Mouse (Mus musculus): ENCODE measurements around the gene Rcn3. TPM values are rescaled to one million over a fixed set of nuclear protein-coding genes. Genes with fewer than 3 reads are reported as not detected.
"Not testable (repeated sequence)": the region's sequence is repeated elsewhere in the genome, so short reads cannot be mapped to it uniquely, and the experiment has no call there.

Rcn3 gene
- polyA plus RNA-seq, 1 experiment from 2014 or later: 5.1 TPM

DNA sequence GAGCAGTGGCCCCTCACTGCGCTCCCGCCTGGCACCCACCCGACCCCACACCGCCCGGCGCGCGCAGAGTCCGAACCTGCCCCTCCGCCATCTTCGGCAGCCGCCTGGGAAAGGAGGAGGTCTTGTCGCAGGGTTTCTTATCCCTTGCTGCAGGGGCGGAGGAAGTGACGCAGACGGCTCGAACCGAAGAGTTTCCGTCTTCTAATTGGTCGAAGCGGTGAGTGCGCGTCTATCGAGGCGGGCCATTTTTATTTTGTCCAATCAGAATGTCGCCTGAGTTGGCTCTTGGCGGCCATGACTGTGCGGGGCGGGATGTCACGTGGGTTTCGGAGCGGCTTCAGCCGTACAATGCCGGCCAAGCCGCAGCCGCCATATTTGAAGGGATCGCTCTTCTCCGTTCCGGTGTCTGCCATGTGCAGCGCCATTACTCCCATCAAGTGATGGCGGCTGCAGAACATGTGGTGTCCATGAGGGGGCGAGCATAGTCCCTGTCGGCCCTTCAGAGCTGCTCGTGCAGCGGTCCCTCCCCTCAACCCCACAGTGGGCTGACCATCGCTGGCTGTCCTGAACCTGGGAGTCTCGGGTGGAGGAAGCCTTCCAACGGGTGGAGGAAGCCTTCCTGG, 36.7 kb upstream of the Rcn3 start, which contains the start of gene Rpl13a:
Gene Rpl13a, minus strand, starts transcription at position 138 of the 623 bp plus-strand sequence.
- Histone ChIP-seq H3K27ac (peak within 1 kb of the TSS; percentile 90), H3K79me2 (ENCODE audit: inconsistent target) (peaks cover 29% of the 10 kb centered on the region), H3K36me3 (ENCODE audit: inconsistent target) (peaks cover 21% of the 10 kb centered on the region), H3K4me3 (ENCODE audit: inconsistent target) (peak within 1 kb of the TSS; percentile 99)
- WGBS (ENCODE audit: missing documents): under 1% methylated on average over 48 of the region's 48 CpGs

DNA sequence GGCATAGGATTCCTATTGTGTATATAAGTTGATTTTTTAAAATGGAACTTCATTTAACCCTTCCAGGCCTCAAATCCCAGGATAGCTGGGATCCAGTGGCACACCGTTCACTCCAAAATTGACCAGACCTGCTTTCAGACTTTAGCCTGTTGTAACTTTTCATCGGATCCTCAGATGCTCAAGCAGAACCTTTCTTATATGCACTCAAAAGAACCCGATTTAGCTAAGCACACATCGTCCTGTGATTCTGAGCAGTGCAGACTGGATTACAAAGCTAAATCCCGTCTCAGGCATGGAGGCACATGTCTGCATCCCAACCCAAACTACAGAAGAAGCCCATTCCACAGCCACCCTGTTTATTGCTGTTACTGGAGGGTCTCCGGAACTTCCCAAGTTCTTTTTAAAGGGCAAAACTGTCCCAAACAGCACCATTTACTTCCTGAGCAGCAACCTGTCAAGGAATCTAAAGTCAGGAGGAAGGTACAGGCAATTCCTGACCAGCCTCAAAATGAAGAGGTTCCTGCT, 35.7 kb upstream of the Rcn3 start:
- Histone ChIP-seq H3K36me3 (ENCODE audit: inconsistent target) (peaks cover 23% of the 10 kb centered on the region), H3K4me3 (ENCODE audit: inconsistent target) (peak overlapping the region; percentile 99), H3K79me2 (ENCODE audit: inconsistent target) (peaks cover 39% of the 10 kb centered on the region), H3K27ac (peak overlapping the region; percentile 90)
- whole genome bisulfite sequencing (ENCODE audit: missing documents): under 1% methylated on average over 6 of the region's 6 CpGs

DNA sequence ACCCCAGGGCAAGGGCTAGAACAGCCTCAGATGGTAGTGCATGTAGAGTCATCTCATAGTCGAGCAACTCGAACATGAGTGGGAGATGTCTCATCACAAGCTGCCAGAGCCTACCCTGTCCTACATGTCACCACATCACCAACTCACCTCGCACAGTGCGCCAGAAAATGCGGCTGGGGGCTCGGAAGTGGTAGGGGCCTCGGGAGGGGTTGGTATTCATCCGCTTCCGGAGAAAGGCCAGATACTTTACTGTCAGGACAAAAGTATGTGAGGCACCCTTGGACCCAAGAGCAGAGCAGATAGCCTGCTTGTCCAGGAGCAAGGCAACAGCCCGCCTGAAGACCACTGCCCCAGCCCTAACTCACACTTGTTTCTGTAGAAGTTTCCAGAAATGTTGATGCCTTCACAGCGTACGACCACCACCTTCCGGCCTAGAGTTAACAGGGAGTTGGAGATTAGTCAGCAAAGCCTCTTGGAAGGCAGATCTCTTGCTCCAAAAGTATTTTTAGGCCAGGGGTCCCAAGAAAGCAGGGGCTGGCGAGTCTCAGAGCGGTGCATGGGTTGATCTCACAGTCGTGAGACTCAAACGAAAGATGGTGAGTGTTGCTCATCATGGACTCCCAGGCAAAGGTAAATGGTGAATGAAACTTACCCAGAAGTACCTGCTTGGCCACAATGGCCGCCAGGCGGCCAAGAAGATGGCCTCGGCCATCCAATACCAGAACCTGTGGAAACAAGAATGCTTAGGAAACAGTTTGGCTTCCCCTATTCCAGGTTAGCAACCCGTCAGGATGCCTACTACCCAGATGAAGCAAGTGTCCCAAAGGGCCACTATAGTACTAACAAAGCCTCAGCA, 35.1 kb upstream of the Rcn3 start:
- H3K79me2 ChIP-seq (ENCODE audit: inconsistent target): peaks cover 43% of the 10 kb centered on the region
- WGBS (ENCODE audit: missing documents): 56% methylated on average over 21 of the region's 21 CpGs
- H3K4me3 ChIP-seq (ENCODE audit: inconsistent target): peak overlapping the region; percentile 99
- peak overlapping the region; percentile 90 for H3K27ac ChIP-seq
- H3K36me3 ChIP-seq (ENCODE audit: inconsistent target): peaks cover 30% of the 10 kb centered on the region

DNA sequence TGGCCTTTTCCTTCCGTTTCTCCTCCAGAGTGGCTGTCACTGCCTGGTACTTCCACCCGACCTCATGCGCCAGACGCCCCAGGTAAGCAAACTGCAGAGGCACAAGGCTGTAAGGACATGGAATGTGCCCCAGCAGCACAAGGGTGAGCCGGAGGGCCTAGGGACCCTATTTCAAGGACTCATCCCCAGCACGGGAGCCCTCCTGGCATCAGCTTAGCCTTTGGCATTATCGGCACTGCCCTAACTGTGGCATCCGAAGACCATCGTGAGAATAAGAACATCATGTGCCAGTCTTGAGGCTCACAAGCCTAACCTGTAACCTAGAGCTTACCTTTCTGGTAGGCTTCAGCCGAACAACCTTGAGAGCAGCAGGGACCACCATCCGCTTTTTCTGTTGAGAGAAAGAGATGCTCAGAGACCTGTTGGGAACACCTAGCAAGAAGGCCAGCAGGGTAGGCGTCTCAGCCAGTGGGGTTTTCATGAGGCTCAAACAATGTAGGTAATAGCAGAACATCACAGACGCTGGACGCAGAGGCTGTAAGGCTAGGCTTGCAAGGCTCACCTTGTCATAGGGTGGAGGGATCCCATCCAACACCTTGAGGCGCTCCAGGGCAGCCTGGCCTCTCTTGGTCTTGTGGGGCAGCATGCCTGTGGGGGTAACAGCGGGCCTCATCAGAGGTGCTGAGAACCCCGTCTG, 34.3 kb upstream of the Rcn3 start:
- Histone ChIP-seq H3K36me3 (ENCODE audit: inconsistent target) (peaks cover 38% of the 10 kb centered on the region), H3K79me2 (ENCODE audit: inconsistent target) (peaks cover 43% of the 10 kb centered on the region), H3K27ac (peak overlapping the region; percentile 90; the same call in 1 of the 2 replicates), H3K4me3 (ENCODE audit: inconsistent target) (no peak overlapping the region)
- 88% methylated on average over 17 of the region's 17 CpGs for whole genome bisulfite sequencing (ENCODE audit: missing documents)

DNA sequence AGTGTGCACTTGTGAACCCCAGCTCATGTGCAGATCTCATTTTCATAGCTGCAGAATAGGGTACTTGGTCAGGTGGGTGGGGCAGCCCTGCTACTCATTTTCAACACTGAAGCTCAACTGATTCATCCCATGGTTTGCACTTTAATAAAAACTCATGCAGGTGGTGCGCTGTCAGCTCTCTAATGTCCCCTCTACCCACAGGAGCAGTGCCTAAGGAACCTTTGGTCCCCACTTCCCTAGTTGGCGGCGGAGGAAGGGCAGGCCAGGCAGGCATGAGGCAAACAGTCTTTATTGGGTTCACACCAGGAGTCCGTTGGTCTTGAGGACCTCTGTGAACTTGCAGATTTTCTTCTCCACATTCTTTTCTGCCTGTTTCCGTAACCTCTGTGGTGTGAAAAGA, 33.6 kb upstream of the Rcn3 start:
- Histone ChIP-seq H3K36me3 (ENCODE audit: inconsistent target) (peaks cover 44% of the 10 kb centered on the region), H3K79me2 (ENCODE audit: inconsistent target) (peaks cover 43% of the 10 kb centered on the region)
- not testable (repeated sequence) for H3K4me3 ChIP-seq (ENCODE audit: inconsistent target); H3K27ac ChIP-seq
- WGBS (ENCODE audit: missing documents): 74% methylated on average over 5 of the region's 5 CpGs

DNA sequence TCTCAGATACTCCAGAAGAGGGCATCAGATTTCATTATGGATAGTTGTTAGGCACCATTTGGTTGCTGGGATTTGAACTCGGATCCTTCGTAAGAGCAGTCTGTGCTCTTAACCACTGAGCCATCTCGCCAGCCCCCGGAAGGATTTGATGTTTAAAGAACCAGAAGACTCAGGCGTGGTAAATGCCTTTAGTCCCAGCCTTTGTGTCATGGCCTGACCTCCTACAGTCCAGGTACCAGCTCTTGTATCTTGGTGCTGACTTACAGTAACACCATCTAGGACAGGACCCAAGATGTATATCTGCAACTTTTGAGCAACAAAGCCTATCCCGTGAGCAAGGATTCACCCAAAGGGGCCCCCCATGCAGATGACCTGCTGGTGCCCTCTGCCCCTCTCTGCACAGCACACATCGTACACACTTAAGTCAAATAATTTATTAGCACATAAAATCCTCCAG, 33.2 kb upstream of the Rcn3 start:
- Histone ChIP-seq H3K4me3 (ENCODE audit: inconsistent target) (no peak overlapping the region), H3K36me3 (ENCODE audit: inconsistent target) (peaks cover 49% of the 10 kb centered on the region), H3K79me2 (ENCODE audit: inconsistent target) (peaks cover 43% of the 10 kb centered on the region), H3K27ac (peak overlapping the region; percentile 36; the same call in 1 of the 2 replicates)
- WGBS (ENCODE audit: missing documents): 85% methylated on average over 7 of the region's 7 CpGs

DNA sequence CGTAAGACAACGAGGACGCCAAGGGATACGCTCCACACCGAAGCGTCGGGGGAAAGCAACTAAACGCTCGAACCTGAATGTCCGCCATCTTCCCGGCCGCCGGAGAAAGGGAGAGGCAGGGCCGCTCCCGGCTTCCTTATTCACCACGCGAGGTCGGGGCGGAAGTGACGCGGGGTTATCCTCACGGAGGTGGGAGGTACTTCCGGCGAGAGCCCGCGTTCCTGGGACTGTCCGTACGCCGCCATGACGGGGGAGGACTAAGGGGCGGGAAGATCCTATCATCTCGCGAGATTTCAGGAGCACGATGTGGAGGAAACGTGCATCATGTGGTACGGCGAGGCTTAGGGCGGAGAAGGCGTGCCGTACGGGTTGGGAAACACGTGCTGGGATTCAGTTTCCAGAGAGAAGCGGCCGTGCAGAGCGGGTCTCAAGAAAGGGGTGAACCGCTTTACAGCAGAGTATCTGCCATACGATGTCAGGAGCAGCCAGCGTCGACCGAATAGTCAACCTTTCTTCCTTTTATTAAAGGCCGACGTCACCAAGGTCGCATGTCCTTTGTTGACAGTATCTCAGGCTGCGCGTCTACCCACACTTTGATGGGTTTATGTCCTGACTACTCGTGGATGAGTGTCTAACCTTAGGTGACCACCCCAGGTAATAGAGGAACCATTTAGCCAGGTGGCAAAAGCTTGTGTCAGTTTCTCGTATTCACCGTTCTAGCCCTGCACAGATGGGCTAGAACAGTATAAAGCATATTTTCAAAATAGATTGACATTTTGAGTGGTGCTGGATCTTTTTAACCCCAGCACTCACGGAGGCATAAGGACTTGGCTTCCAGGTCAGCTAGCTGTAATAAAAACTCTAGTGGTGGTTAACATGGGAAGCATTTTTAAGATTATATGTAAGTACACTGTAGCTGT, 32.5 kb upstream of the Rcn3 start, which contains the start of gene Rps11:
Gene Rps11, minus strand, starts transcription at position 216 of the 920 bp plus-strand sequence.
- WGBS (ENCODE audit: missing documents): 4% methylated on average over 56 of the region's 59 CpGs
- Histone ChIP-seq H3K79me2 (ENCODE audit: inconsistent target) (peaks cover 43% of the 10 kb centered on the region), H3K27ac (peak within 1 kb of the TSS; percentile 95), H3K4me3 (ENCODE audit: inconsistent target) (peak within 1 kb of the TSS; percentile 99), H3K36me3 (ENCODE audit: inconsistent target) (peaks cover 53% of the 10 kb centered on the region)

DNA sequence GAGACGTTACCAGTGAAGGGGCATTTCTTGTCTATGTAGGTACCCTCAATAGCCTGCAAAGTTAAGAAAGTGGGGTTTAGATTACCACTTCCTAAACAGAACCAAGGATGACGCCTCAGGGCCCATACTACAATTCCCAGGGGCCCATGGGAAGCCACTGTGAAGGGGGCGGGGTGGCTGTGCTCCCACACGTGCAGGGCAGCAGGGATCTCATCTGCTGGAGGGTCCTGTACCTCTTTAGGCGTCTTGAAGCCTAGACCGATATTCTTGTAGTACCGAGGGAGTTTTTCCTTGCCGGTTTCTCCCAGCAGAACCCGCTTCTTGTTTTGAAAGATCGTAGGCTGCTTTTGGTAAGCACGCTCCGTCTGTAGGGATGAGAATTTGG, 31.2 kb upstream of the Rcn3 start:
- WGBS (ENCODE audit: missing documents): 7% methylated on average over 12 of the region's 12 CpGs
- Histone ChIP-seq H3K79me2 (ENCODE audit: inconsistent target) (peaks cover 39% of the 10 kb centered on the region), H3K4me3 (ENCODE audit: inconsistent target) (peak overlapping the region; percentile 99), H3K36me3 (ENCODE audit: inconsistent target) (peaks cover 53% of the 10 kb centered on the region), H3K27ac (peak overlapping the region; percentile 95)

DNA sequence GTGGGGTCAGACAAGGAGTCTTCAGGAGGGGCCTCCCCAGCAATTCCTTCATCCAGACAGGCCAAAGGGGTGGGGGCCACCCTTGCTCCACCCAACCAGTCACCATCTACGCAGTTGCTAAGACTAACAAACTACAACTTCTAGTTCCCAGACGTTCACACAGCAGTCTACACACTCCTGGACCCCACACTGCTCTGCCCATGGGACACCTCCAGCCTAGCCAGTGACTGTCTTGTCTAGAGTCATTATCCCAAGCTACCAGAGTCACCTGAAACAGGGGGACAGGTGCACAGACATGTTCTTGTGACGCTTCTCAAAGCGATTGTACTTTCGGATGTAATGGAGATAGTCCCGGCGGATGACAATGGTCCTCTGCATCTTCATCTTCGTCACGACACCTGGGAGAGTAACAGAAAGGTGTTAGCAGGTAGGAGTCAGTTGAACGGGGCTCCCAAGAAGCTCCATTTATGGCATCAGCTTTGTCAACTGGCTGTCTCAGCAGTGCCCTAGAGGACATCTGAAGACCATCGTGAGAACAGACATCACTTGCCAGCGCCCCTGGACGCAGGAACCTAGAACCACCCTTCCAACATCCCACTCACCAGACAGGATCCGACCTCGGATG, 30.7 kb upstream of the Rcn3 start:
- peaks cover 34% of the 10 kb centered on the region for H3K79me2 ChIP-seq (ENCODE audit: inconsistent target)
- 67% methylated on average over 13 of the region's 15 CpGs for WGBS (ENCODE audit: missing documents)
- peaks cover 53% of the 10 kb centered on the region for H3K36me3 ChIP-seq (ENCODE audit: inconsistent target)
- peak overlapping the region; percentile 99 for H3K4me3 ChIP-seq (ENCODE audit: inconsistent target)
- peak overlapping the region; percentile 95 for H3K27ac ChIP-seq

DNA sequence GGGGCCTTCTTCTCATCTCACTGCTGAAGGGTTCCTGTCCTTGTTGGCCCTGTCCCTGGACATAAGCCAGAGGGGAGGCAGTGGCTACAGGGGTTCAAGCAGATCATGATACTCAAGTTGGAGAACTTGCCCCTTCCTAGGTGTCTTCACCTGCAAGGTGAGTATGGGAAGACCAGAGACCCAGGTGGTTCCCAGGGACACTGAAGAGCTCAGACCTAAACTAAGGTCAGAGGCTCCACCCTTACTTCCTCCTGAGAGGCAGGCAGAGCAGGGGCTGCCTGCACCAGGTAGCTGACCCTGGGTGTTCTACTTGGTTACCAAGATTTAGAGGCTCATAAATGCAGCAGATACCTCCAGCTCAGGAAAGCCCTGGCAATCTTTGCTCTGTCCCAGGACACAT, 29.9 kb upstream of the Rcn3 start:
- no peak overlapping the region for H3K27ac ChIP-seq
- peaks cover 51% of the 10 kb centered on the region for H3K36me3 ChIP-seq (ENCODE audit: inconsistent target)
- H3K79me2 ChIP-seq (ENCODE audit: inconsistent target): peaks cover 27% of the 10 kb centered on the region
- no peak overlapping the region for H3K4me3 ChIP-seq (ENCODE audit: inconsistent target)

DNA sequence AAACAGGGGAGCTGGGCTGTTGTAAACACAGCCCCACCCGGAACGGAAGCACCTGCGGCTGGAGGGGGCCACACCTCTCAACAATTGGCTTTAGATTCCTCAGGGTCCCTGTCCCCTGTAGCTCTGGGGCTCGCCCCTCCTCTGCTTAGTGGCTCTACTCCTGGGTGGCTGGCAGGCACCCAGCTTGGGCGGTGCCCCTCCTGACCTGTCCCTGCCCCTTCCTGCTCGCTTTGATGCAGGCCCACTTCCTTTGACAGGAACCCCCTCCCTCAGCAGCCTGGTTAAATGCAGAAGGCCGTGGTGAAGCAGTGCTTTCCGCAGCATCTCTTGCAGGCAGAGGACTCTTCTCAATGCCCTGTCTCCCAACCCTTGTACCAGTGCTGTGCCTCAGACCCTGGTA, 29.4 kb upstream of the Rcn3 start:
- 22% methylated on average over 7 of the region's 8 CpGs for WGBS (ENCODE audit: missing documents)
- Histone ChIP-seq H3K27ac (no peak overlapping the region), H3K4me3 (ENCODE audit: inconsistent target) (no peak overlapping the region), H3K36me3 (ENCODE audit: inconsistent target) (peaks cover 46% of the 10 kb centered on the region), H3K79me2 (ENCODE audit: inconsistent target) (peaks cover 21% of the 10 kb centered on the region)

DNA sequence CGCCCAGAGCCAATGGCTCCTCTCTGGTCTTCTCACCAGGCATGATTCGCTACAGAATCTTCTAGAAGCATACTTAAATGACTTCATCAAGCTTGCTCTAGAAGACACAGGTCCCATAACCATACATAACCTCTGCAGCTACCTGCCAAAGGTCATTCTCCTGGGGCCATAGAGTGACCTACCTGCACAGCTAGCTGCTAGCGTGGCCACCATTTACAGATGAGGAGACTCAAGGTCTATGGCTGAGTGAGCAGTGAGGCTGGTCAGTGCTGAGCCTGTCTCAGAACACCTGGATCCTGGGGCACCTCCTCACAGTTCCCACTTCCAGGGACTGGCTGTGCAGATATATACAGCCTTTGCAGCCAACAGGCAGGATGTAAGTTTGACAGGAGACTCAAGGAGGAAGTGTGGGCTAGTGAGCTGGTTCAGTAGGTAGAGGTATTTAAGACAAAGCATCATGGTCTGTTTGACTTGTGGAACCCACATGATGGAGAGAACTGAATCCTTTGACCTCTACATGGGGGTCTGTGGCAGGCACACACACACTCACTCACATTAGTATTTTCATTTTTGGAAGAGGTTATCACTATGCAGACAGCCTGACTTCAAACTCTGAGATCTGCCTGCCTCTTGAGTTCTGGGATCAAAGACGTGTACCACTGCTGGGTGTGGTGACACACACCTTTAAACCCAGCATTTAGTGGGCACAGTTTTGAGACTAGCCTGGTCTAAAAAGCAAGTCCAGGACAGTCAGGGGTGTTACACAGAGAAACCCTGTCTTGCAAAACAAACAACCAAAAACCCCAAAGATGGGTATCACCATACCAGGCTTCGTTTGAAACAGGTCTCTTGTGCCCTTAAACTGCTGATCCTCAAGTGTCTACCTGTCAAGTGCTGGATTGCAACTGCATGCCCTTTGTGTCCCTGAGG, 28.0 kb upstream of the Rcn3 start:
- peaks cover 32% of the 10 kb centered on the region for H3K36me3 ChIP-seq (ENCODE audit: inconsistent target)

More for the DNA sequence above, 28.0 kb upstream of the Rcn3 start:
- Histone ChIP-seq H3K27ac (no peak overlapping the region), H3K79me2 (ENCODE audit: inconsistent target) (peaks cover 17% of the 10 kb centered on the region), H3K4me3 (ENCODE audit: inconsistent target) (no peak overlapping the region)
- 84% methylated on average over 5 of the region's 5 CpGs for WGBS (ENCODE audit: missing documents)

All from macrophage (primary cell).